Mouse (Mus musculus) kidney, adult 2 months (tissue): ENCODE measurements around the gene Ino80e. TPM values are rescaled to one million over a fixed set of nuclear protein-coding genes. Genes with fewer than 3 reads are reported as not detected.
"Not testable (repeated sequence)": the region's sequence is repeated elsewhere in the genome, so short reads cannot be mapped to it uniquely, and the experiment has no call there.

Experiments used
- DNase-seq: peaks from one replicate; pipeline ENCODE4 v3.0.0; 2021
- H3K27ac ChIP-seq: fragments of 200-500 bp; 2 replicates; pipeline ENCODE4 v1.5.1; 2012; ENCODE audit warnings: low read depth, low read length, control low read depth, inconsistent platforms; ENCODE audit not compliant: insufficient read depth
- H3K27me3 ChIP-seq: fragments of 200-500 bp; replicated peaks from 2 replicates; pipeline ENCODE4 v1.6.1; 2012; ENCODE audit warnings: mild to moderate bottlenecking, moderate library complexity, low read length, inconsistent platforms; ENCODE audit not compliant: control insufficient read depth, insufficient read depth
- H3K36me3 ChIP-seq: fragments of 200-500 bp; 2 replicates; pipeline ENCODE4 v1.6.1; 2012; ENCODE audit warnings: mild to moderate bottlenecking, moderate library complexity, low read length, inconsistent platforms; ENCODE audit not compliant: control insufficient read depth, insufficient read depth
- H3K4me1 ChIP-seq: fragments of 200-500 bp; 2 replicates; pipeline ENCODE4 v1.6.1; 2011; ENCODE audit warnings: low read length; ENCODE audit not compliant: control insufficient read depth, insufficient read depth
- H3K4me3 ChIP-seq: fragments of 200-500 bp; 2 replicates; pipeline ENCODE4 v1.5.1; 2011; ENCODE audit warnings: mild to moderate bottlenecking, low read depth, low read length, control low read depth; ENCODE audit not compliant: insufficient read depth
- CTCF ChIP-seq: fragments of 200-500 bp; conservative IDR thresholded peaks from 2 replicates; pipeline ENCODE4 v1.5.1; 2011; ENCODE audit warnings: low read depth, mild to moderate bottlenecking, control low read depth, low read length, moderate library complexity, mixed read lengths; ENCODE audit not compliant: insufficient read depth, insufficient read length
- POLR2A ChIP-seq: fragments of 200-500 bp; IDR thresholded peaks from one replicate; pipeline ENCODE4 v1.6.1; 2011; ENCODE audit warnings: low read depth, low read length, control low read depth
- WGBS: fragments of 180-500 bp; shearing (Covaris S2); methylation state at CpG from one replicate; pipeline ENCODE4 v1.1.7; 2018; 5-methylcytosine and 5-hydroxymethylcytosine counted together
- polyA plus RNA-seq: library from polyadenylated mRNA; depleted of rRNA; stranded (reverse); fragments of >200 nt; gene quantifications from 2 replicates; pipeline ENCODE4 v1.2.3, GENCODE M21; 2012; rRNA removed

The Ino80e gene
- polyA plus RNA-seq: 39.6 and 47.0 TPM in 2 replicates

DNA sequence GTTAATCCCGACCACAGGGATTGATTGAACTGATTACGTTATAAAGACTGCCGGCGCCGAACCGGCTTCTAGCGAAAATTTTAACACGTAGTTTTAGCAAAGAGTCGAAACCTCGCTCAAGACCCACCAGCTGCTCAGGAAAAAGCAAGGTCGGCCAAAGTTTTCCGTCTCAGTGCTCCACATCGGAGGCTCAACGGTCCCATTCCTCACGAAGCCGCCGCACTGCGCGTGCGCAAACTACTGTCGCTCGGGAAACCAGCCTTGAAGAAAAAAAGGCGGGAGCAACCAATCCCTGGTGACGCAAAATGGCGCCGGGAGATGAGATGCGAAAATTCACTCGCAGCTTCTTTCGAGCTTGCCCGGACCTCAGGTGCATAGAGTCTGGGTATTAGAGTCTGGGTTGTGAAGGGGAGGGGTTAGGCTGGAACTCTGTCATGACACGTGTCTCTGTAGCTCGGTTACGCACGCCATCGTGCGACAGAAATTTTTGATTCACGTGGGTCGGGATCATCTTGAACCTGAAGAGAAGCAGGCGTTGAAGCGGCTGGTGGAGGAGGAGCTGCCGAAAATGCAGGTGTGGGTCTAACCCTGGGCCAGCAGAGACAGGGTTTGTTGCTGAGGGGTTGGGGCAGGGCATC lies at the start of gene Ino80e:
Gene Ino80e (minus strand): TSS at position 231 of the 638 bp plus-strand sequence.
- H3K36me3 ChIP-seq: 0 out of 2 replicates have a peak, but pooled peaks cover 1% of the 10 kb centered on the region
- TF ChIP-seq CTCF: 0 out of 2 replicates have a peak, but pooled peaks have one; percentile 7
- no peak for TF ChIP-seq POLR2A

GRCm38 (mm10) chr7:126905590-126905989 lies 43.4 kb upstream of the Ino80e start:
- no peak for TF ChIP-seq CTCF
- no peak for TF ChIP-seq POLR2A
- Histone ChIP-seq H3K27ac (no peak overlapping the region), H3K36me3 (no peaks in the 10 kb centered on the region), H3K4me3 (no peak overlapping the region), H3K27me3 (no peaks in the 10 kb centered on the region), H3K4me1 (no peaks in the 10 kb centered on the region)
- WGBS: 65% methylated on average over 3 of the region's 3 CpGs
- no peak for DNase-seq

More for the DNA sequence above, at the start of gene Ino80e:
- Histone ChIP-seq H3K4me1 (peaks cover 9% of the 10 kb centered on the region; the same call in 1 of the 2 replicates), H3K27ac (peak within 1 kb of the TSS; percentile 63; the same call in 1 of the 2 replicates), H3K4me3 (peak within 1 kb of the TSS; percentile 68), H3K27me3 (no peaks in the 10 kb centered on the region)
- DNase-seq: peak; percentile 97
- whole genome bisulfite sequencing: under 1% methylated on average over 41 of the region's 41 CpGs

GRCm38 (mm10) chr7:126899781-126900180 lies 37.6 kb upstream of the Ino80e start:
- not testable (repeated sequence) for H3K27me3 ChIP-seq, H3K27ac ChIP-seq

GRCm38 (mm10) chr7:126898102-126898990 lies 36.2 kb upstream of the Ino80e start:
- Histone ChIP-seq H3K36me3 (no peaks in the 10 kb centered on the region), H3K27me3 (no peaks in the 10 kb centered on the region), H3K4me3 (peak overlapping the region; percentile 73), H3K4me1 (peaks cover 8% of the 10 kb centered on the region; the same call in 1 of the 2 replicates), H3K27ac (peak overlapping the region; percentile 79)
- peak; percentile 98 for DNase-seq
- 8% methylated on average over 37 of the region's 37 CpGs for WGBS
- TF ChIP-seq CTCF (no peak), POLR2A (peak; percentile 53)

More at GRCm38 (mm10) chr7:126899781-126900180, 37.6 kb upstream of the Ino80e start:
- WGBS: 85% methylated on average over 8 of the region's 9 CpGs
- DNase-seq, H3K4me3 ChIP-seq, H3K36me3 ChIP-seq, H3K4me1 ChIP-seq: not testable (repeated sequence)

- H3K4me1 ChIP-seq: peaks cover 8% of the 10 kb centered on the region; the same call in 1 of the 2 replicates
- peak overlapping the region; percentile 72 for H3K27ac ChIP-seq
- no peaks in the 10 kb centered on the region for H3K27me3 ChIP-seq
- H3K4me3 ChIP-seq: peak overlapping the region; percentile 73
- no peaks in the 10 kb centered on the region for H3K36me3 ChIP-seq
- TF ChIP-seq POLR2A (no peak), CTCF (no peak)
- peak; percentile 59 for DNase-seq
- WGBS: 10% methylated on average over 16 of the region's 16 CpGs
Measured at GRCm38 (mm10) chr7:126897390-126898101, 35.4 kb upstream of the Ino80e start.

DNA sequence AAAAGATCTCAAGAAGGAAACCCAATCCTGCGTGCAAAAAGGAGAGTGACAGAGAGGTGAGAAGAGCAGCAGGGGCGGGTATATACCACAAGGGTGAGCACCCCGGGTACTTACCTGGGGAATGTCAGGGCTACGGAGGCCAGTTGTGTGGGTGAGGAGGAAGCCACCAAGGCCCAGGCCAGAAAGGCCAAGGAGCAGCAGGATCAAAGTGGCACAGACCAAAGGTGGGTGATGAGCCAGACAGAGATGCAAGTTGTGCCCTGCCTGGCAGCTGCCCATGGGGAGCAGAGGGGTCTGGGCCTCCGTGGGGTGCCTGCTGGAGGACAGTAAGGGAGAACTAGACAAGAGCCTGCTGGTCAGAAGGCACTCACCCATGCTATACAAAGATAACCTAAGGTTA lies 34.7 kb upstream of the Ino80e start:
- no peak for DNase-seq
- Histone ChIP-seq H3K4me3 (no peak overlapping the region), H3K36me3 (no peaks in the 10 kb centered on the region), H3K27me3 (no peaks in the 10 kb centered on the region), H3K4me1 (peaks cover 8% of the 10 kb centered on the region; the same call in 1 of the 2 replicates), H3K27ac (peak overlapping the region; percentile 46)
- TF ChIP-seq CTCF: no peak
- no peak for TF ChIP-seq POLR2A
- WGBS: 78% methylated on average over 5 of the region's 5 CpGs

GRCm38 (mm10) chr7:126888852-126889251 lies 26.7 kb upstream of the Ino80e start:
- Histone ChIP-seq H3K27ac (no peak overlapping the region), H3K4me3 (no peak overlapping the region), H3K36me3 (no peaks in the 10 kb centered on the region; the same call in 1 of the 2 replicates), H3K4me1 (no peaks in the 10 kb centered on the region), H3K27me3 (no peaks in the 10 kb centered on the region)
- WGBS: 42% methylated on average over 7 of the region's 7 CpGs
- DNase-seq: peak; percentile 58
- peak; percentile 60 for TF ChIP-seq CTCF
- no peak for TF ChIP-seq POLR2A
